Mouse (Mus musculus) WW6 (cell line): ENCODE measurements around the gene Dera.

Experiments used
- DNase-seq: peaks from one replicate; pipeline ENCODE4 v3.0.0-alpha.2; 2013; ENCODE audit warnings: low read depth, low spot score

The Dera gene

DNA sequence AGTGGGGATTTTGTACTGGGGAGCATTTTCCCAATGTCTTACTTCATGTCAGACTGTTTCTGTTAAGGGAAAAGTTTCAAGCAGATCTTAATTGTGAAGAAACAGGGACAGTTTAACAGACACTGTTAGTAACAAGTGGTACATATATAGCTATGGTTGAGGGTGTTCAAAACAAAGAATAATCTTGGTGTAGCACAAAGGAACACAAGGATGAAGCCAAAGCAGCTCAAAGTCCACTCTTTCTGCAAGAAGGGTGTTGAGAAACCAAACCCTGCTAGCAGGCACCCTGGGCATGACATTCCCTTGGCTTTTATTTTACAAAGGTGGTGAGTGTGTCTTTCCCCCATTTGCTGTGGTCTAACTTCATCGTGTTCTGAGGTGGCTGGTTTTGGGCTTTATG is 3.5 kb downstream of the Dera start:
- no peak for DNase-seq

DNA sequence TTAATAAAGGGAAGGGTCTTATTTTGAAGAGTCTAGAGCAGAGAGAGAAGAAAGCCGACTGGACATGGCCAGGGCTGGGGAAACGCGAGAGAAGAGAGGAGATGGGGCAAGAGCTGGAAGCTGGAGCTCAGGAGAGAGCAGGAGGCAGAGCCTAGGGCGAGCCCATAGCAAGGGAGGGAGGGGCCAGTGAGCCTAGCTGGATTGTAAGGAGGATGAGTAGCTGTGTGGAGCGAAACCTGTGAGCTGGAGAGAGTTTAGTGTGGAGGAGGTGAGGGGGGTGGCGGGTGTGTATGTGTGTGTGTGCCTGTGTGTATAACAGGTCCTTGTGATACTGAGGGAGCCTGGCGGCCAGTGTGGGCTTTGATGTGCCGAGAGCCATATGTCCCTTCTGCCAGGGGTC is 5.3 kb downstream of the Dera start:
- DNase-seq = no peak

DNA sequence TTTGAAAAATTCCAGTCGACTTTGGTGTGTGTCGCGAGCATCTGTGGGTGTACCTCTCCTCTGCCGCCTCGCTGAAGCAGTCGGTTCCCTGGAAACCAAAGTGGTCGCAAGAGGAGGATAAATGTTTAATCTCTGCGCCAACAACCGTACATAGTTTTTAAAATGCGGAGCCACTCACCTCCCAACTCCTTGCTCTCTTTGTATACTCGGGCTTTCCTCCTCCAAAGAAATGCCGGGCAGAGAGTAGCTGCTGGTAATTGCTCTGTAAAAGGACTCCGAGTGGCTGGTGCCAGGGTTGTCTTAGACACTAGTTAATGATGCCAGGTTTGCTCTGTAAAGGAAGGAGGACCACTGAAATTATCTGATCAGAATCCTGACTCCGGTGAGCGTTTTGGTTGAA is 6.6 kb downstream of the Dera start:
- no peak for DNase-seq

DNA sequence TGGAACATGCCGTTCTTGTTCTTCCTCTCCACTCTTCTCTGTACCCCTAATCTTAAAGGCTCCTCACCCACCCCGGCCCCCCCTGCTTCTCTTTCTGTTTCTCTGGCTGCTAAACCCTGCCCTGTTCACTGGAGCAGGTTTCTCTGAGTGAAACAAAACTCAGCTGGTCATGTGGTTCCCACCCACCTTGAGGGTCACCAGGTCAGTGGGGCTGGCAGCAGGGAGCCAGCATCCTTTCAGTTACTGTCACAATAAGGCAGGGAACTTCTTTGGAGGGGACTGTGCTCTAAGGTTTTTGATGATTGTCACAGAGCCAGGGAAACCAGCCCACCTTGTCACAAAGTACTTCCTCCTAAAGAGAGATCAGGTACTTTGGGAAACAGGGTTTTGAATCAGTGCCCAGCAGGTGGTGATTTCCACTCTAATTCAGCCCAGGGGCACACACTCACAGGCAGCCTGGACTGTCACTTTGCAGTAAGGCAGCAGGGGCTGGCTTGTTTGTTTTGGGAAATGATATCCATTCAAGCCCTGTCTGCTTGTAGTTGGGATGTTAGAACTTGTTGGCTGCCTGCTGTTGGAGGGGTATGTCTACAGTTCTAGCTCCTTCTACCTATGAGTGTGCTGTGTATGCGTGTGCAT is 10.3 kb downstream of the Dera start:
- no peak for DNase-seq

DNA sequence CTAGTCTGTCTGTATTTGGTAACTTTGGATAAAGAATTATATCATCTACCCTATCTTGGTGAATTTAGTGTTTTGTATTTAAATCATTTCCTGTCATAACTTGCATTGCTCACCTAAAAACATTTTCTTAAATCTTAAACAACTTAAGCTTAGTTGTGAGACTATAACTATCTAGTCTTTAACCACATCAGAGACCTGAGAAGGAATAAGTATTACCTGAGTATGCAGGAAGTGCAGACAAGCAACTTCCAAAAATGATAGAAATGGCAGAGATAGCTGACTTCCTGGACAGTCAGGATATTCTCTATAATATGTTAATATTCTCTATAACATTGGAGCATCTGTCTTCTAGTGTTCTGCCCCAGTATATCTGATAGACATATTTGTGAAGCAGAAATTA is 11.8 kb downstream of the Dera start:
- no peak for DNase-seq

DNA sequence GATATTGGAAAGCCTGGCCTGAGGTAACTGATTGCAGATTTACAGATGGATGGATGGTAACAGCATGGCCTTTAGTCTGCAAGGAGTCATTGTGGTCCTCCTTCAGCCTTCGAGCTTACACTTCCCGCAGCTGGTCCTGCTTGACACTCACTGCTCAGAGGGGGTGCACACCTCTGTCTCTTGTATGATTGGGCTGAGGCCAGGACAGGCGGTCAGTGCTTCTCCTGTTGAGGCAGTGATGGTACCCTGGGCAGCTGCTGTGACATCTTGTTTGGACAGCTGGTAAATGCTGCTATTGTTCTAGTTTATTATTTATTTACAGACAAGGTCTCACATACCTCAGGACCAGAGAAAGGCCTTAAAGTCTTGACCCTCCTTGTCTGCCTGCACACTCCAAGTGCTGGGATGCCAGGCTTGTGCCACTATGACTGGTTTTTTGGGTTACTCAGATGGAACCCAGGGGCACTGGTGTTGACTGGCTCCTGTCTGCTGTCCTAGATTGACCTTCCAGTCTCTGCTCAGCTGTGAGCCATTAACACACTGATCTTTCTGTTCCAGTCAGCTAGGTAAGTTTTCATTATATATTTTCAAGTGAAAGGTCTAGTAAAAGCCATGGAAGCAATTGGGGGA is 17.4 kb downstream of the Dera start:
- no peak for DNase-seq

DNA sequence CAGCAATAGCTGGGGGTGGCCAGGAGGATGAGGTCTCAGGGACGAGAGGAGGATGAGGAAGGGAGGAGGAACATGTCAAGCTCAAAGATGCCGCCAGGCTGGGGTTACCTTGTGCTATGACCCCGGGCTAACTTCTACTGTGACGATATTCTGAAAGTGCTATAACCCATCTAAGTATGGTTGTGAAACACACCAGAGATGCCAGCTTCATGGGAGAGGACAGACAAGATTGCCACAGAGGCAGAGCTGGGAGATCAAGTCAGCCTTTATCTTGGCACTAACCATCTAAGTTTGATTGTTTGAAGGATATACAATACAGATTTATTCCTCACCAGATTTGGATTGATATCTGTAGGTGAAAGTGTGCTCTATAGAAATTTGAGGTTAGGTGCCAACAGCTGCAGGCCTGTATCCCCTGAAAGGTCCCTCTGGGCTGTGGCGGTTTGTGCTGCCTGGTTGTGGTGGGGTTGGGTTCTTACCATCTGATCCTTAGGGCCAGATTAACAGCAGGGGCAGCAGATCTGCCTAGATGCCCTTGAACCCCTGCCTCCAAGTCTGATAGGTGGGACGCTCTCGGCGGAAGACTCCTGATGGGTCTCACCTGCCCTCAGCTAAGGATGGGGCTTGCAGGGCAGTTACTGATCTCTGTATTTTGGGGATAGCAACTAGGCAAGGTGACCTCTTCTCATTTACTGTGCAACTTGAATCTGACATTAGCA is 18.7 kb downstream of the Dera start:
- no peak for DNase-seq

DNA sequence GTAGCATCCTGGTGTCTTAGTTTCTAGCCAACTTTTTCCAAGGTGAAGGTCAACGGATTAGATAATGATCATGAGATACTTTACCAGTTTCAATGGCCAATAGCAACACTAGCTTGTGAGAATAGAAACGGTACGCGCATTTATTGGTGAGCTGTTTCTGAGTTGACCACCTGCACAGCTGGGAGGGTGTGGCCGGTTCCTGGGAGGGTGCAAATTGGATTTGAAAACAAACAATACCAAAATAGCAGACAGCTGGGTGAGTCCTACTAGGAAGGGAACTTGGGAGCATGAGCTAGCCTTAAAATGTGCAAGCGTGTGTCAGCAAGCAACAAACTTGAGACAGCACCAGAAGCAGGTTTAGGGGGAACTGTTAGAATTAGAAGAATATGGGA is 19.3 kb downstream of the Dera start:
- no peak for DNase-seq

DNA sequence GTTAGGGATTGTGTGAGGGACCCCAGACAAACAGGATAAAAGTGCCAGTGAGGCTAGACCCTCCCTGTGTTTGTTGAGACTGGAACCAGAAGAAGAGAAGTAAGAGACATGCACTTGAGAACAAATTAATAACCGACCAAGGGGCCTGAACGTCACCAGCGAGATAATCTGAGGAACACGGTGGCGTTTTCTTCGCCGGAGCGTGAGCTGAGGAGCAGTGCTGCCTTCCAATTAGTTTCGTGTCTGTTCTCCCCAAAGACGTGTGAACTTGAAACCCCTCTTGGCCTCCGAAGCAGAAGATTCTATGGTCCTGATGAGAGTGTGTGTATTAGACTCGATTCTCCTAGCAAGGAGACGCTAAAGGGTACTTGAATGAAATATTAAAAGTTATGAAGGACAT is 19.8 kb downstream of the Dera start:
- no peak for DNase-seq

DNA sequence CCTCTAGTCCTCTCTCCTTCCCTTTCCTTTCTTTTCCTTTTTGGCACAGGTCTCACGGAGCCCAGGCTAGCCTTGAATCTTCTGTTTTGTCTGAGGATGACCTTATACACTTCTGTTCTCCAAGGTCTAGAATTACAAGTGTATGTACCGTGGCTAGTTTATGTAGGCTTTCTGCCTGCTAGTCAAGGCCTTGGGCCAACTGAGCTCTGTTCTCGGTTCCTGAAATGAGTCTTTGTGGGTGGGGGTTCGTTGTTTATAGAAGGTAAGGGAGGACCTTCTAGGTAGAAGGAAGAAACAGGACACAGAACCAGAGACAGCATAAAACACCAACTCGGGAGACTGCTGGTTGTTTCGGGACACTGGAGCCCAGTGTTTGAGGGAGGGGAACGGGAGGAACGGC is 20.8 kb downstream of the Dera start:
- no peak for DNase-seq

DNA sequence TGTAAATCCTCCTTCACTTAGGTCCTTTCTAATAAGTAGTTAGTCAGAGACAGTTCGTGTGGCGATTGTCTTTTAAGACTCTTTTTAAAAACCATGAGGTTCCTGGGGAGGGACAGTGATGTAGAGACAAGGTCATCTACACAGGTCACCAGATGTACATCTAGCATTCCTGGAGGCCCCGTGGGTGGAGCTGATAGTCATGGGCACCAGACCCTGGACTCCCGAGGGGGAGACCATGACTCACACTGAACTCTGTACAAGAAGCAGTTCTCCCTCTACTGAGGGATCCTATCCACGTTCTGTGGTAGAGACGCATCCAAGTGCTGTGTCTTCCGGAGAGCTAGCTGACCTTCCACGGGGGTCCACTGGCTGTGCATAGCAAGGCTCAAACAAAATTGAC is 22.6 kb downstream of the Dera start:
- no peak for DNase-seq

DNA sequence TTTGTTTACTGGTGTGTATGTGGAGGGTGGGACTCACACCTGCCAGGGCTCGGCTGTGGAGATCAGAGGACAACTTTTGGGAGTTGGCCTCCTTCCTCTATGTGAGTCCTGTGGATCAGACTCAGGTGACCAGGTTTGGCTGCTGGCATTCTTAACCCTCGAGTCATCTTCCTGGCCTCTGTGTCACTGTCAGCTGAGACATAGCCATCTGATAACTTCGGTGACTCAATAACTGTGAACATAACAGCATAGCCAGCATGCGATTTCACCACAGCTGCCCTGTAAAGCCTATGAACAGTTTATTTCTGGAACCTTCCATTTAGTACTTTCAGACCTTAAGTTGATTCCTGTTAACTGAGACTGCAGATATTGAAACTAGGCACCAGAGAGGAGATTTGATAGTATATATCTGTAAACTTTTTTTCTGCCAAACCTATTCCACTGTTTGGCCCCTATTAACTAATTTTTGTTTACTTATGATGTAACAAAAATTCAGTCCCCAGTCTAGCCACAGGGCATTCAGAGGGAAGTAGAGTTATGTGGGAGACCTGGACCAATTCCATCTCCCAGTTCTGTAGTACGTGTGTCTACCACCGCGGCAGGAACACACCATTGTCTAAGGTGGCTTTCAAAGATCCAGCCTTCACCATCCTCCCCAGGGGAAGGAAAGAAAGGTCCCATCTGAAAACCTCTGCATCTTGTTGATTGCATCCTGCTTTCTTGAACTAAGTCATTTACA is 29.7 kb downstream of the Dera start:
- DNase-seq = no peak

DNA sequence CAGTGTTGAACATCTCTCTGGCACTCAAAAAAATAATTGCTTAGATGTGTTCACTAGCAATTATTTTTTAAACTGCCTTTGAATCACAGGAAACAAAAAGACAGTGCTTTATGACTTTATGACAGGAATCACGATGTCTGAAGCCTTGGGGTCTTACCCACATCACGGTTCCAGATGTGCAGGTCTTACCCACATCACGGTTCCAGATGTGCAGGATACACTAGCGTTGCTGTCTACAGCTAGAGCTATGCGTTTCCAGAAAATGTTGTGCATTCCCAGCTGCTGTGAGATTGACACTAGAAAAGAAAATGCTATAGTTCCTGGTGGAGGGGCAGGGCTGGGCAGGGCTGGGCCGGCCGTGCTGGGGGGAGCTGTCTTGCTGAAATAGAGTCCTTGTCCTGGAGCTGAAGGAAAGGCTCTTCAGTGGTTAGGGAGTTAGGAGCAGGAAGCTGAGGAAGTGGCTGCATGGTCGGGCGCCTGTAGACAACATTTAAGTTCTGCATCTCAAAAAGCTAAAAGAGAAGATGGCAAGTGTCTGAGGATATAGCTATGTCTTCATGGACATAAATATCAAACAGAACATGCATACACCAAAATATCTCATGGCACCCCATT is 34.7 kb downstream of the Dera start:
- DNase-seq = no peak

DNA sequence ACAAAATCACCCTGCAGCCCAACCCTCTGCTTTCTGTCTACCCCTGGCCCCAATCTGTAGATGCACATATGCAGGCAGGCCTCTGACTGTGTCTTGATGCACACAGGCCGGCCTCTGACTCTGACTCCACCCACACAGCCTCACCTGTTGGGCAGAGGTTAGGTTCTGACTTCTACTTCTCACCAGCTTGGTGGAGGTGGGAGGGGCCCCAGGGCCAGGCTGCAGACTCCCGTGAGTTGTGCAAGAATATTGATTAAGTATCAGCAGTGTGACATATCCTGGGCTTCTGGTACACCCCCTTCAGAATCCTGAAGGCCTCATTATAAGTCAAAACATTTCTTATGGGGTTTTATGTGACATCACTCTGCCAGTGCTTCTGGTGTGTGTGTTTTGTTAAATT is 35.3 kb downstream of the Dera start:
- no peak for DNase-seq

DNA sequence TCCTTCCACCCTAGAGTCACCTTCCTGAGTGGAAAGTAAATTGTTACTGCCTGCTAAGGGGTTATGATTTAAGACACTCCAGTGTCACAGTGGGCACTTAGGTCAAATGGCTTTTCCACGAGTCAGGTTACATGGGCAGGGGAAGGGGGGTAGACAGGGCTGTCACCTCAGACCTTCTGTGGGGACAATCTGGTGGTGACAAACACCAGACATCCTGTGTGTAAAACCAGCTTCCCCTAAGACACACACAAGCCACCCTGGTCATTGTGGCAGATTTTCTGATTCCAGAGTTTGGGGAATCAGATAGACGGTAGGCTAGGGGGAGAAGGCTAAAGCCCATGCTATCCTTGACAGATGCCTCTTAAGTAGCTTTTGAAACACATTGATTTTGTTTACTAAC is 41.1 kb downstream of the Dera start:
- DNase-seq = no peak

DNA sequence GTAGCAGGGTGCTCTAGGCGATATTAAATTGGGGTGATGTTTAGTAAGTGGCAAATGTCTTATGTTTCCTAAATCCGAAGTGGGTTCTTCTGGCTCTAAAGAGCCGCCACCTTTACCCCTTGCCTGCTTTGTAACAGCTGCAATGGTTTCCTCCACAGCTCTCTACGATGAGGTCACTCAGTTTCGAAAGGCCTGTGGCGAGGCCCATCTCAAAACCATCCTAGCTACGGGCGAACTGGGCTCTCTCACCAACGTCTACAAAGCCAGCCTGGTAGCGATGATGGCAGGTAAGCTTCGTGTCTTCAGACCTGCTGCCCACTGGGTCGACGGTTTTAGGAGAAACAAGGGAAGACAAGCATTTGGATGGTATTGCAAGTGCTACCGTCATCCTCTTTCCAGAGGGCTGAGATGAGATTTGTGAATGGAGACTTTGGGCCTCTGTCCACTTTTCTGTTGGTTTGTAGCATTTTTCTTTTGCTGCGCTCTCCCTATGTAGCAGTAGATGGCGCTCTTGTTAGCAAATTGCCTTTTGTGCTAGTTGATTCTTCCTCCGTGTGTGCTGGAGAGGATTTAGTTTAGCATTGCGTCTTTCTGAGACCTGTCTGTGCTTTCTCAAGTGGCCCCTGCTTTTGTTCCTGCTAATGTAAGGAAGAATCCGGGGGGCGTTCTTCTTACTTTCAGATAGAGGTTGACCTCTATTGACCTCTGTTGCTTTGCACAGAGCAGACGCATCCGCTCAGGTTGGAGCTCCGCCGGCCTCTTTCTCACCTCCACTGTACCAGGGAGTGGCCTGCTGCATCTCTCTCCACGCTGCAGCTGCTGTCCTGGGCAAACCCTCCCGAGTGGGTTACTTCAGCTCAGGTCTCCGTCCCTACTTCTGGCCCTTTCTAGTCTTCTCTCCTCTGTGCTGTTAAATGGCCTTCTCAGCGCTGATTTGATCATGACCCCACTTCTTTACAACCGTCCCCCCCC is 42.5 kb downstream of the Dera start:
- DNase-seq = no peak

DNA sequence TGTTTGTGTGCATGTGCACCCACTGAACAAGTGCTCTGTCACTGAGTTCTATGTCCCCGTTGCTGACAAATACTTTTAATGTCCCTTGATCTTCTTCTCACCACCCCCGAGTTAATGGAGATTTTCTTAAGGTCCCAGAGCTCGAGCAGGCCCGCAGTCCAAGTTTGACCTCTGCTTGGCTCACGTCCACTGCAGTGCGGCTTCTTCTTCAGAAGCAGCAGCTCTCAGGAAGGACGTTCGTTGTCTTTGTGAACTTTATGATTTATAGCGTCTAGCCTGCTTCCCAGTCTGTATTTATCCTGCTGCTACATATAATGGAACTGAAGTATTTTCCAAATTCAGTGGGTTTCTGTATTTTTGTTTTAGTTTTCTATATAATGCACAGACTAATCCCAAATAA is 44.9 kb downstream of the Dera start:
- DNase-seq = no peak

DNA sequence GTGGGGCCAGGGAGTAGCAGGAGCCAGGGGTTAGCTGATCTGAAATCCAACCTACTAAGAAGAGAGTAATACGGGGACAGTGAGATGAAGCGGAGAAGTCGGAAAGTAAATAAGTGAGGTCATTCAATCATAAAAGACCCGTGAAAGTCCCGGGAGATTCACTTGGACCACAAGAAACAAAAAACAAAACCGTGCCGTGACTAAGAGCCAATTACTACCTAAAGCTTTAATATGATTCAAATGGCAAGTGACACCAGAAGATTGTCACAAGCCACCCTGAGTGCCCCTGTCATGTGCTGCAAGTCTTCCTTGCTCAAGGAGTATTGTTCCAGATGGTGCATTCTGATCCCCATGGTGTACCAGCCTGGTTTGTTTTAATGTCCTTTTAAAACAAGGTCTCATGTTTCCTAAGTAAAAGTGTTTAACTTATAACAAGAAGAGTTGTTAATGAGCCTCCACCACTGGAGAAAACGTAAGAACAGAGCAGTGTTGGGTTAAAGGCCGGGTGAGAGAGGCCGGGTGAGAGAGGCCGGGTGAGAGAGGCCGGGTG is 49.2 kb downstream of the Dera start:
- DNase-seq = no peak

DNA sequence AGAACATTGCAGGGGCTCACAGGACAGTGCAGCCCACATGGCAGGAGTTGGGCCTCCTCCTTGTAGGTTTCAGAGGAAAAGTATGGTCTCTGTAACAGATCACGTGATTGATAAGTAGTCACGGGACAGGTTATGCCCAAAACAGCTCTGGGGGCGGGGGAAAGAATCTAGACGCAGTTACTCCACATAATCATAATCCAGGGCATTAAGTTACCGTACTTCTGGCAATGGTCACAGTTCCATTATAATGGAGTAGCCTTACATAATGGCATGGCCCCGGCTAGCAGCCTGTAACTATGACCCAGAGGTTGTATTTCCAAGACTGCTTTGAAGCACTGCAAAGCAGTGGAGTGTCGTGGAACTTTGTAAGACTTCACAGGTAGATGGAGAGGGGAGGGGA is 49.8 kb downstream of the Dera start:
- no peak for DNase-seq

DNA sequence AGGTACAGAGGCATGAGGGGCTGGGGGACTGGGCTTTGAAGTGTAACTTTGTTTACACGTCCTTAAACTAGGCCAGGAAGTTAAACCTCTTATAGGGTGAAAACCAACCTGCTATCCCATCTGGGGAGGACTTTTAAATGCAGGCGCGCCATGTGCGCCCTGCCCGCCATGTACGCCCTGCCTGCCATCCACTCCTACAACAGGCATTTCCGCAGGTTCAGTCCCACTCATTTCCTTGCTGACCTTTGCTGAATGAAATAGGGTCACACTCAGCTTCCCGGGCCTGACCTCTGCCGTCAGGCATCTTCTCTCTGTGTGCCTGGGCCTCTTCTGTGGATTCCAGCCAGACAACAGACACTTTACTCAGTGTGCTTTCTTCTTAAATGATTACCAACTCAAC is 50.3 kb downstream of the Dera start:
- no peak for DNase-seq

DNA sequence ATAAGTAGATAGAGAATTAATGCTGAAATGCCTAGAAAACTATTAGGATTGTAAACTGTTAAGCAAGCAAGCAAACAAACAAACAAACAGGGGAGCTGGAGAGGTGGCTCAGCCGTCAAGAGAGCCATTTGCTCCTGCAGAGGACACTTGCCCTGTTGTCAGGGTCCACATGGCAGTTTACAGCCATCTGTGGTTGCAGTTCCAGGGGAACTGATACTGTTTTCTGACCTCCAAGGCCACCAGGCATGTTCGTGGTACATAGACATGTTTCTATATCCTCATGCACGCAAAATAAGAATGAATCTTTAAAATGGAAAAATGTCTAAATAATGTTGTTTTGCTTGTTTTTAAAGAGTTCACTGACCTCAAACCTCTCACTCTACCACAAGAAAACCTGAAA is 52.0 kb downstream of the Dera start:
- DNase-seq = no peak
